Mouse (Mus musculus) v-Abl transformed pro-B cells (cell line): Measurements from ENCODE around the gene Ugt1a9.
"Not testable (repeated sequence)": the region's sequence is repeated elsewhere in the genome, so short reads cannot be mapped to it uniquely, and the experiment has no call there.

ENCODE experiments used
- in situ Hi-C, 2 experiments: fragments of 400-800 bp; cut with MboI; formaldehyde crosslinking; loops; one replicate each; pipeline ENCODE4 v1.15.1; 2025; ENCODE audit not compliant: unreplicated experiment in 2 of 2

The Ugt1a9 gene

DNA sequence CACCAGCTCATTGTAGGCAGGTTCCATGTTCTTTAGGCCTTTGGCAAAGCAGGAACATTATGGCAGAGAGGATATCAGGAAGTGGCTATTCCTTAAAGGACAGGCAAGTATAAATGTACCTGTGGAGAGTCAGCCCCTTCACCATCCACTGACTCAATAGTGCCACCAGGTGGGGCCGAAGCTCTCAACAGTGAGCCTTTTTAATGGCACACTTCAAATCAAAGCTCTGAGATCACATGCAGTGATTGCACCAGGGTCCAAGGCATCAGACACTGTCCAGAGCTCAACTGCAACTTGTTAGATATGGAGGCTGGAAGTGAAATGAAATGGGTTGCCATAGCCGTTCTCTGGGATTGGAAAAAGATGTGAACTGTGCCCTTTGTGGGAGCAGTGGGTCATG, 74.7 kb downstream of the Ugt1a9 start:
- in situ Hi-C loops: loop anchor here in 1 of 2 experiments (10.0 to 25.0 kb wide), 3 partner anchors 140 to 708 kb away; partner anchors contain the start of gene Atg16l1

DNA sequence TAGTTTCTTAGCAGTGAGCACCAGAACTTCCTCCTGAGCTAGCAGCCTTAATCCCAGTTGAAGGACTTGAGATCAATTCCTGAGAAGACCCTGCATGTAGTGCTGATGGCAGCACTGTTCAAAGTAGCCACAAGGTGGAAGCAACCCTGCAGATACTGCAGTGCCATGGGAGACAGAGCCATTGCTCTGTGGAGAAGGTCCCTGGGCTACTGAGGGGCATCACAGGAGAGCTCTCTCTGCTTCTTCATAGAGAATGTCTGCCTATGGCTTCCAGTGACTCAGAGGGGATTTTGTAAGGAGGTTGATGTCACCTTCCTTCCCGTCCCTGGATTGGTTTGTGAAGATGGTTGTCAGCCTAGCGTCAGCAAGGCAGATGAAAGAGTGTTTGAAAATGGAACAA, 79.5 kb downstream of the Ugt1a9 start:
- in situ Hi-C loops: loop anchor here in 1 of 2 experiments (5.0 kb wide), 1 partner anchor 132 kb away; no protein-coding TSS in a partner anchor

DNA sequence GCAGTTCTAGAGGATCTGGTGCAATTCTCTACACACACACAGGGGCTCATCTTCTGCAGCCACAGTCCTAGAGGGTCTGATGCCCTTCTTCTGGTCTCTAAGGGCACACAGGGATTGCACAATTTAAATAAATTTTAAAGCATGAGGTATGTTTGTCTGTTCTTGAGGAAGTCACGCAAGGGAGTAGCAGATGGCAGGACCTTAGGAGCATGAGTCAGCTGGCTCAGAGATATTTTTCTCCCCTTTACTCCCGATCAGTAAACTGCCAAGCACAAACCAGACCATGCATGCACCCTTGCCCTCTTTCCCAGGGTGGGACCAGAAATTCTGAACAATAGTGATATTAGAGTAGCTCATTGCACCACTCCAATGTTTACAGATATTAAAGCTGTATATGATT, 87.8 kb downstream of the Ugt1a9 start:
- in situ Hi-C loops: no loop called here

DNA sequence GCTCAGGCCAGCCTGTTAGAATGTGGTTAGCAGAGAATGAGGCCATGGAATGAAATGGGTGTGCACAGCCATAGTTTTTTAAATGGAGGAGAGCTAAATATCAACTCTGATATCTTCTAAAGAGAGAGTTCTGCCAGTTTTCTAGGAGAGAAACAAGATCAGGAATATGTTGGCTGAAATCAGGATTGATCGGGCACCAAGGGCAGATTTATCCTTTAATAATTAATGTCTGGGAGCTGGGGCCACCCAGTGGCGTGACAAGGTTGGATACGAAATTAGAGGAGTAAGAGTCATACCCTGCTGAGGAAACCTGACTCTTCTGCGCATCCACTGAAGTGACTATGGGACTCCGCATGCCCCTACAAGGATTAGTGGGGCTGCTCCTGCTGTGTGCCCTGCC, 95.1 kb downstream of the Ugt1a9 start, which contains the start of gene Ugt1a5:
Gene Ugt1a5 (plus strand): TSS at position 302 of the 400 bp plus-strand sequence.
- in situ Hi-C loops: no loop called here

DNA sequence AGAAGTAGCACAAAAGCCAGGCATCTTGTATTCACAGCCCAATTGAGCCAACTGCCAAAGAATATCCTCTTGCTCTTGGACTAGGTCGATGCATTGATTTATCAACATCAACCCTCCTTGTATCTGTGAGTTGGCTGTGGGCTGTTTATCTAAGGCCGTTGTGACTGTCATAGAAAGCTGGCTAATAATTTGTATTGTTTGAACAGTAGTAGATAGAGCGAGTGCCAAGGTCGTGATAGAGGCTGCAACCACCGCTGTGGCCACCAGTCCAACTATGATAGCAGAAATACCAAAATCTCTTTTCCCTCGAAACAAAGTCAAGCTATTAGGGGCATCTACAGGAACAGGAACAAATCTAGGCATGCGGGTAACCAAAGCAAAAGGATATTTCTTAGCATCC, 101.6 kb downstream of the Ugt1a9 start:
- in situ Hi-C loops: not testable (repeated sequence)

DNA sequence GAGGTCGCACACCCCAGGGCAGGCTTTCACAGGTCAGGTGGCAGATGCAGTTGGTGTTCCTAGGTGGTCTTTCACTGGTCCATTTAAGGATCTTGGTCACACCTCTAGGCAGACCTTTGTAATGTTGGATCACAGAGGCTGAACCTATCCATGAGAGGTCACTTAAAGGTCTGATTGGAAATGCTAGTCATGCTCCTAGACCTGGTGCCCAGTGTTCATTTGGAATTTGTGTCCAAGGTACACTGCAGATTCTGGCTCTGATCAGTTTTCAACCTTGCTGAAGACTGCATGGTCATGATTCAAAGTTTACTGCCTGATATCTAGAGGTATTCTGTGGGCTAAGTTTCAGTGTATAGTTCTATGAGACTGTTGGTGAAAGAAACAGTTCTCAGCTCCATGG, 109.1 kb downstream of the Ugt1a9 start:
- in situ Hi-C loops: no loop called here

DNA sequence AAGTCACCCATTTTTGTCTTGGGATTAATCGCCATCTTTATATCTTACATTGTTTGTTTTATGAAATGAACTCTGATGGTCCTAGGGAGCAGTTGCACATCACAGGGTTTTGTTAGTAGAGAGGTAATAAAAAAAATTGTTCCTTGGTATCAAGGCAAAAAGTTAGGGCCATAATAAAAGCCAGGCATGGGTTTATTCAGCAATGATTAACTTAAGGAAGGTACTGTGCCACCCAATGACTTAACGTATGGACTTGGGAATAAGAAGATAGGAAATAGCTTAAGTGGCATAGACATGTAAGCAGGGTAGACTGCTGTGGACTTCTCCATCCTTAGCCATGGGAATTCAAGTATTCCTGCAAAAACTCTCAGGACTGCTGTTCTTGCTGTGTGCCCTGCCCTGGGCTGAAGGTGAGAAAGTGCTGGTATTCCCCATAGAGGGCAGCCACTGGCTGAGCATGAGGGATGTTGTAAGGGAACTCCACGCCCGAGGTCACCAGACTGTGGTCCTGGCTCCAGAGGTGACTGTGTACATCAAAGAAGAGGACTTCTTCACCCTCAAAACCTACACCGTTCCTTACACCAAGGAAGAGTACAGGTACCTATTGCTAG, 115.8 kb downstream of the Ugt1a9 start:
- in situ Hi-C loops: no loop called here

DNA sequence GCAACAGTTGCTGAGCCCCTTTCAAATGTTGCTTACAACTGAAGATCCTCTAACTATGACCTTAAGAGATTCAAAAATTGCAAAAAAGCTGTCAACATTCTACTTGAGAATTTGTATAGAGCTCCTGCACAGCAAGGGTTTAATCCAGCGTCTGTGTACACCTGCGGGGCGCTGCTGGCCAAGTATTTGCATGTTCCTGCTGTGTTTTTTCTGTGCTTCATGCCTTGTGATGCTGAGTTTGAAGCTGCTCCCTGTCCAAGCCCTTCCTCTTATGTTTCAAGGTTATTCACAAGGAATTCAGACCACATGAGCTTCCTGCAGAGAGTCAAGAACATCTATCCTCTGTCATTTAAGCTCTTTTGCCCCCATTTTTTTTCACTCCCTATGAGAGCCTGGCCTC, 121.5 kb downstream of the Ugt1a9 start:
- in situ Hi-C loops: no loop called here

DNA sequence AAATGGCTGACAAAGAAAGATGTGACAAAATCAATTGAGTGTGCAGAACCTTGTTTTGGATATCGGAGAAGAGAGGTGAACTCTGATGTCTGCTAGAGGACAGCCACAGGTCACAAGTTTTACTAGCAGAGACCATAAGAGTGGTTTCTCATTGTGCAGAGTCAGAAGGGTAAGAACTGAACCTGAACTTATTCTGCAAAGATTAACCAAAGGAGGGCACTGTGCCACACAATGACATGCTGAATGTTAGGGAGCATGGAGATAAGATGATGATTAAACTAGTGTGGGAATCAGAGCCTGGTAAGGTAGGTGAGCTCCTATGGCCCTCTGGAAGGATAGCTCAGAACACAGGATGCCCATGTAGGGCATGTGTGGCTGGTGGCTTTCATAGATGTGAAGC, 125.1 kb downstream of the Ugt1a9 start:
- in situ Hi-C loops: no loop called here

DNA sequence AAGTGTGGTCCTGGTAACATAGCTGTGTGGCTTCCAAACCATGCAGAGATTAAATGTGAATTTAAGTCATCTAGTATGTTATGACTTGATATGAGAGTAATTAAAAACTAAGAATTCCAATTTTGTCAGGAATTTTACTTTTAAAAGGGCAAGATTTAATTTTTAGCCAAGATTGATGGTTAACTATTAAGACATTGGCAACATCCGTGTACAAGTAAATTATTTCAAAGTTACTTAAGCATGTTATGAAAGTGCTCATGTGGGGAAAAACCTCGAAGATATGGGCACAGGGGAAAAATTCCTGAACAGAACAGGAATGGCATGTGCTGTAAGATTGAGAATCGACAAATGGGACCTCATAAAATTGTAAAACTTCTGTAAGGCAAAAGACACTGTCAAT, 126.8 kb downstream of the Ugt1a9 start:
- in situ Hi-C loops: no loop called here

DNA sequence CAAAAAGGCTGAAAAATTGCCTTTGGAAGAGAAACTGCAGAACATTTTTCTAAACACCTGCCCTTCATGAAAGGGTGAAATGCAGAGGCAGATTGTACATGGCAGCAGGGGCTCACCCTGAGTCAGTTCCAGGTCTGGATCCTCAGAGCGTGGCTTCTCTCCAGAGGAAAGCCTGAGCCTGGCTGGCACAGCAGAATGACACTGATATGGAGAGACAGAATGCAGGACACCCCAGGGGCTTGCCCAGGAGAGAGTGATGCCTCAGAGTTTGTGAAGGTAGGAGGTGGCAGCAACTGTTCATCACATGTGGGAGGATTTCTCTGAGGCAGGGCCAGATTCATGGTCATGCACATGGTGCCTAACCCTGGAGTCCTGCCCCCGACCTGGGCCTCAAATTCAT, 129.4 kb downstream of the Ugt1a9 start:
- in situ Hi-C loops: no loop called here

DNA sequence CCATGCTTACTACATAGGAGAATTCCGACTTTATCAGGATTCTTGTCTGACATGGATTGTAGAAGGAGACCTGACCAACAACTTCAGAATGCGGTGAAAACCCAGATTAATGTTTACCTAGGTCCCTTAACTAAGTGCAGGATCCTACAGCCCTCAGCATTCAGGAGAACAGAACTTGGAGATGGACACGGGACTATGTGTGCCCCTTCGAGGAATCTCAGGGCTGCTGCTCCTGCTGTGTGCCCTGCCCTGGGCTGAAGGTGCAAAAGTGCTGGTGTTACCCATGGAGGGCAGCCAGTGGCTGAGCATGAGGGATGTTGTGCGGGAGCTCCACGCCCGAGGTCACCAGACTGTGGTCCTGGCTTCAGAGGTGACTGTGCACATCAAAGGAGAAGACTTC, 129.9 kb downstream of the Ugt1a9 start, which contains the start of gene Ugt1a2:
Gene Ugt1a2 (plus strand): TSS at position 146 of the 400 bp plus-strand sequence.
- in situ Hi-C loops: no loop called here

DNA sequence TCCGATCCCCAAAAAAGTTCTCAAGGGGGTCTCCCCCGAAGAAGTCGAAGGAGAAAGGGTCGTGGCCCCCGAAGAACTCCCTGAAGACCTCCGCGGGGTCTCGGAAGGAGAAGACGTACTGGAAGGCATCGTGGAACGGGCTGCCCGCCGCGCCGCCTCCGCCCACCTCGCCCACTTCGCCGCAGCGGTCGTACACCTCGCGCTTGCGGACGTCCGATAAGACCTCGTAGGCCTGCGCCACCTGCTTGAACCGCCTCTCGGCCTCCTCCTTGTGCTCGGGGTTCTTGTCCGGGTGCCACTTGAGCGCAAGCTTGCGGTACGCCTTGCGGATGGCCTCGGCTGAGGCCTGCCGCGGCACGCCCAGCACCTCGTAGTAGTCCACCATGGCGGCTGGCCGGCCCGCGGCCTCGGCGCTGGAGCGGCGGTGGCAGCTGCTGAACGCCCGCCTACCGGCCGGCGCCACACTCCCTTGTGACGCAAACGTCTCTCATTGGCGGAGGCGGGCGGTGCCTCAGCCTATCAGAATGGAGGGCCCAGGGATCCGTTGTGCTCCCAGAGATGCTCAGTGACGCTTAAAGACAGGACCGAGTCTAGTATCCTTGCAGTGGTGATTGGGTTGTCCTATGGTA, 134.8 kb downstream of the Ugt1a9 start, which contains the start of gene Dnajb3:
Gene Dnajb3 (minus strand): TSS at position 489 of the 629 bp plus-strand sequence.
- in situ Hi-C loops: no loop called here

DNA sequence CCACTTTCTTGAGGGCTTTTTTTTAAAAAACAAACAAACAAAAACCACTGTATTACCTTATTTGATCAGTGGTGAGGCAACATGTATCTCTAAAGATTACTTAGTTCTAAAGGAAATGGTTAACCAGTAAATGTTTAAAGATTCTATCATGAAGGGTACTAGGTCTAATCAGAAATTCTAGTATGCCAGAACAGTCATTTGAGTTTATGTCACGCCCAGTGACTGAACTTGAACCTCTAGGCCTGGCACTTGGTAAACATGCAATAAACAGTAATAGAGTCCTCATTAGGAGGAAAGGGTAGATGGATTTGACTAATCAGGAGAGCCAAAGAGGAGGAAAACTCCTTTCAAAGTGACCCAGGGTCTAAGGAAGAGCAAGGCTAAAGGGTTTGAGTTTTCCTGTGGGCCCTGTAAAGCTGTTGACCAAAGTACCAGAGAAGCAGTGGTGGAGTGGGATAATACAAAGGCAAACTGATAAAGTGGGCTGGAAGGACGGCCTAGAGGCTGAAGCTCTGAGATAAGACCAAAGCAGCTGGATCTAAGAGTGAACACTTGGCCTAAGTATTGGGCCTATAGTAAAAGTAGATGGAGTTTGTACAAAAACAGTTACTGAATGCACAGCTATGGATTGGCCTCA, 136.4 kb downstream of the Ugt1a9 start:
- in situ Hi-C loops: no loop called here

DNA sequence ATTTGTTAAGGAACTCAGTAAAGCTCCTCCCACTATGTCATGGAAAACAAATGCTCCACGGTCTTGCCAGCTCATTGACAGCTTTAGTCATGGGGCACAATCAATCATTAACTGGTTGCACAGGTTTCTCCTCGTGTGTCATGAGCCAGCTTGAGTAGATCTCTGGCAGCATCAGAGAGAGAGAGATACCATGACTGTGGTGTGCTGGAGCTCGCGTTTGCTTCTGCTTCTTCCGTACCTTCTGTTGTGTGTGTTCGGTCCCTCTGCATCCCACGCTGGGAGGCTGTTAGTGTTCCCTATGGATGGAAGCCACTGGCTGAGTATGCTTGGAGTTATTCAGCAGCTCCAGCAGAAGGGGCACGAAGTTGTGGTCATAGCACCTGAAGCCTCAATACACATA, 141.2 kb downstream of the Ugt1a9 start, which contains the start of gene Ugt1a1:
Gene Ugt1a1 (plus strand): TSS at position 148 of the 400 bp plus-strand sequence.
- in situ Hi-C loops: no loop called here

DNA sequence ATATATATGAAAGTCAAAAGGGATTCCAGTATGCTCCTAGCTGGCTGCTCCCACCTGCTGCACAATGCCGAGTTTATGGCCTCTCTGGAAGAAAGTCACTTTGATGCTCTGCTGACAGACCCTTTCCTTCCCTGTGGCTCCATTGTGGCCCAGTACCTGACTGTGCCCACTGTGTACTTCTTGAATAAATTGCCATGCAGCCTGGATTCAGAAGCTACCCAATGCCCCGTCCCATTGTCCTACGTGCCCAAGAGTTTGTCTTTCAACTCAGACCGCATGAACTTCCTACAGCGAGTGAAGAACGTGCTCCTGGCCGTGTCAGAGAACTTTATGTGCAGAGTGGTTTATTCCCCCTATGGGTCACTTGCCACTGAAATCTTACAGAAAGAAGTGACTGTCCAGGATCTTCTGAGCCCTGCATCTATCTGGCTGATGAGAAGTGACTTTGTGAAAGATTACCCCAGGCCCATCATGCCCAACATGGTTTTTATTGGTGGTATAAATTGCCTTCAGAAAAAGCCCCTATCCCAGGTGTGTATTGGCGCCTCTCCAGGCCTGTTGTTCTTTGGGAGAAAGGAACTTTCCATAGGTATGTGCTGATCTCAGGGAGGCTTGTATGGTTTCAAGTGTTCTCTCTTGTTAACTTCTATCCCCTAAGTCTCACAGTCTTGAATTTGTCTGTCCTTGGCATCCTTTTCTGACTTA, 141.9 kb downstream of the Ugt1a9 start:
- in situ Hi-C loops: no loop called here

DNA sequence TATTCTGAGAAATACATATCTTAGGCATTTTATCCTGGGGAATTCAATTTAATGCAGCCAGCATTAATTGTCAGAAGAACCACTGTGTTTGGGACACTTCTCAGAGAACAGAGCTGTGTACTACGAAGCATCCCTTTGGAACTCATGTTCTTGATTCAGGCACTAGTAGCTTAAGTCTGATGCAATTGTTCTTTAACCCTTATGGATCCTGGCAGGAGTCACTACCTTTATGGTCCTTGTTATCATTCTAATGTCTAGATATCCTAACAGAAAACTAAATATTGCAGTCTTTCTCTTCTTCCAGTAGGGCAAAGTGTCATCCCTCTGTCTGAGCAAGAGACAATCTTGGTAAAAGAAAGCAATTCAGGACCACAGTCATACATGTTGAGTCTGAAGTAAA, 142.5 kb downstream of the Ugt1a9 start:
- in situ Hi-C loops: no loop called here

DNA sequence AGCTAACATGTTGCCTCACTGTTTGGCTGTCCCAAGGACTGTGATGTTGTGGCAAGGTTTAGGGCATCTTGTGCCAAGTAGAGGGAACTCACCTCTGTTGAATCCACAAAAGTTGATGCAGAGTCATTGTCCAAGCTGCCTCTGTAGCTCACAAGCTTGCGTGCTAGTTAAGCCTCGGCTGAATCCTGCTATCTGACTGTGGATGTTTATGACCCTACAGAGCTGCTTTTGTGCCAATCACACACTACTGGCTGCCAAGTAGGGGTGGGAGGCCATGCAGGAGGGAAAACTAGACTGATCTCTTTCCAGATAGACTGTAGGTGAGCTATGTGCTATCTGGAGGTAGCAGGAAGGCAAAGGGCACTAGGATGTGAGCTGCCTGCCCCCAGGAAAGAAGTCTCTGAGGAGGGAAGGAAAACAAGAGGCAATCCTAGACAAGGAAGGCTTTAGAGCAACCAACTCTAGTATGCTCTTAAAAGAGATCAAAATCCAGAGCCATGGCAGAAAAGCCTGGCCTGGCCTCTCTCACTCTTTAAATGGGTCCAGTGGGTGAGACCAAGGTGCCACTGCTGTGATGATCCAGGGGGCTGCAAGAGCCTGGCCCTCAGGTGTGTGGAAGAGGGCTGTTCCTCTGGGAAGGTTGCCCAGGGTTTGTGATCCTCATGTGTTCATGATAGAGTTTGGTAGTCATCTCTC, 143.3 kb downstream of the Ugt1a9 start:
- in situ Hi-C loops: no loop called here

DNA sequence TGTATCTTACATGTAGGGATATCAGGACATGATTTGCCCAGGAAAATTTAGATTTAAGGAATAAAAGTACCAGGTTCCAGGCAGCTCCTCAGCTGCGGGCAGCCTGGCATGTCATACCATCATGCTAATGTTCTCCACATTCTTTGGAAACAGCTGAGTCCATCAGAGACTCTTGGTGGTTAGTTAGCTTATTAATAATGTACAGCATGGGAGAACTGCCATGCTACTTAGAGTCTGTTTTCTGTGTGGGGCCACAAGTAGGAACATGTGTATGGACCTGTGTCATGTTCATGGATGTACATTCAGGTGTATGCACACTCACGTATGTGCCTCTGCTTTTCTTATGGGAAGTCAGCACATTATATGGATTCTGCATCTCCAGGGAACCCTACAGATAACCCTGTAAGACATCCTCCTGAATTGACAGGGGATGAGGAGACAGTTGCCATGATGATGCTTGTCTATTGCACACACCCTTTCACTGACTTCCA, 143.9 kb downstream of the Ugt1a9 start:
- in situ Hi-C loops: no loop called here
